Mouse (Mus musculus): Measurements from ENCODE around the gene Magix. TPM values are rescaled to one million over a fixed set of nuclear protein-coding genes. Genes with fewer than 3 reads are reported as not detected.

Gene Magix
- polyA plus RNA-seq, 1 experiment from 2014 or later: 0.13 TPM

DNA sequence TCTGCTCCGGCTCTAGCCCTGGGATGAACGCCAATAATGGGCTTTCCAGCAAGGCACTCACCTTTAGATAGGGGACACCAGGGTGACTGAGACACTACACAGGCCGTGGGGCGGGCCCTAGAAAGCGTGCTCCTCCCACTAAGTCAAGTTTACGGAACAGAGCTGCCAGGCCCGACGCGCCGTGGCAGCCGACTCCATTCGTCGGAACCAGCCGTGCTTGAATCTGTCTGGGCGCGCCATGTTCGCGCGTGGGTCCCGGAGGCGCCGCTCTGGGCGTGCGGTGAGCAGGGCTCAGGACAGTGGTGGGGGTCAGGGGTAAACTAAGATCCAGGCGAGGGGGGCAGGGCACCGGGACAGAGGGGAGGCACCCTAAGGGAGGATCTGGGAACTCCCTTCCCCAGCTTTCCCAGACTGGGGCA, 23.8 kb downstream of the Magix start, which contains the start of gene Prickle3:
Gene Prickle3, plus strand, starts transcription at position 40 of the 419 bp plus-strand sequence.
- Histone ChIP-seq H3K27ac (ENCODE audit: low read depth, low read length) (no peak within 1 kb of the TSS), H3K27me3 (replicated peaks; ENCODE audit: control insufficient read depth, insufficient read depth, low read length) (no peaks in the 10 kb centered on the region), H3K9me3 (replicated peaks; ENCODE audit: control insufficient read depth, low read length) (no peaks in the 10 kb centered on the region), H3K4me2 (ENCODE audit: low read length) (peak within 1 kb of the TSS; percentile 44), H3K9ac (ENCODE audit: low read length) (peak within 1 kb of the TSS; percentile 43; the same call in 1 of the 2 replicates), H3K4me1 (ENCODE audit: control insufficient read depth, insufficient read depth, low read length) (no peaks in the 10 kb centered on the region), H3K4me3 (ENCODE audit: low read depth, low read length) (peak within 1 kb of the TSS; percentile 21), H3K36me3 (ENCODE audit: control insufficient read depth, insufficient read depth, low read length) (no peaks in the 10 kb centered on the region)
- ATAC-seq (peak; percentile 62), DNase-seq (ENCODE audit: low spot score) (peak; percentile 19)
- WGBS: 23% methylated on average over 26 of the region's 26 CpGs

DNA sequence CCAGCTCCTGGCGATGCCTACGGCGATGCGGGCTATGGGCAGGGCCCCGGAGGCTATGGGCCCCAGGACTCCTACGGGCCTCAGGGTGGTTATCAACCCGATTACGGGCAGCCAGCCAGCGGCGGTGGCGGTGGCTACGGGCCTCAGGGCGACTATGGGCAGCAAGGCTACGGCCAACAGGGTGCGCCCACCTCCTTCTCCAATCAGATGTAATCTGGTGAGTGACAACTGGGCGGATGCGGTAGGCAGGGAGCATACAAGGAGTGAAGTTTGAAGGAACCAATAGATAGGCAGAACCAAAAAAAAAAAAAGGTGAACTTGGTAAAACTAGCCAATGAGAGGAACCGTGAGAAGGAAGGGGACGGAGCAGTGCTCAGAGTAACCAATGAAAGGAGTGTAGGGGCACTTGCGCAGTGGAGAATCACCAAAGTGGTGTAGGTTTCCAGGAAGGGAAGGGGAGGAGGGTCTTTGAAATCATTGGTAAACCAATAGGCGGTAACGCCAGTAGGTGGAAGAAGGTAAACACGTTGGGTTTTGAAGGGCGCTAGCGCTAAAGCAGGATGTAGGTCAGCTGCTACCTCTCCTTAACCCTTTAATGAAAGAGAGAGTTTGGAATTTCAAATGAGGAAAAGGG, 32.3 kb downstream of the Magix start:
- Histone ChIP-seq H3K4me2 (ENCODE audit: low read length) (peak overlapping the region; percentile 48), H3K27me3 (replicated peaks; ENCODE audit: control insufficient read depth, insufficient read depth, low read length) (no peaks in the 10 kb centered on the region), H3K9me3 (replicated peaks; ENCODE audit: control insufficient read depth, low read length) (no peaks in the 10 kb centered on the region), H3K36me3 (ENCODE audit: control insufficient read depth, insufficient read depth, low read length) (0 out of 2 replicates have a peak, but pooled peaks cover 8% of the 10 kb centered on the region), H3K9ac (ENCODE audit: low read length) (peak overlapping the region; percentile 54), H3K4me3 (ENCODE audit: low read depth, low read length) (peak overlapping the region; percentile 29), H3K27ac (ENCODE audit: low read depth, low read length) (peak overlapping the region; percentile 71; the same call in 1 of the 2 replicates), H3K4me1 (ENCODE audit: control insufficient read depth, insufficient read depth, low read length) (no peaks in the 10 kb centered on the region)
- DNase-seq (ENCODE audit: low spot score) (peak; percentile 96), ATAC-seq (peak; percentile 96)
- 37% methylated on average over 25 of the region's 25 CpGs for WGBS

DNA sequence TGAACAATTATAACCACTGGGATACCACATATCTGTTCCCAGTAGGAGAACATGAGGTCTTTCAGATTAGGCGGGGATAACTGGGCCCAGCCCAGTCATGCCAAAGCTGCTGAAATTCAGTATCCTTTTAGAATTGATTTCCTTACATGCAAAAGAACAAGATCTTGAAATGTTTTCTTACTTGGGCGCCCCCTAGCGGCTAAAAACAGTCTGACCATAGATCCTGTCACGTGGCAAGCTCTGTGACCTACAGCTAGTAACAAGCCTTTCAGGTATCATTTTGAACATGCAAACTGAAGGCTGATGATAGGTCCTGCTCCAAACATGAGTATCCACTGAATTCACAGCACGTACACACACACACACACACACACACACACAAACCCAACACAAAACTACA, 35.7 kb downstream of the Magix start:
- no peak for ATAC-seq
- Histone ChIP-seq H3K9me3 (replicated peaks; ENCODE audit: control insufficient read depth, low read length) (no peaks in the 10 kb centered on the region), H3K4me2 (ENCODE audit: low read length) (no peak overlapping the region), H3K4me1 (ENCODE audit: control insufficient read depth, insufficient read depth, low read length) (no peaks in the 10 kb centered on the region), H3K27me3 (replicated peaks; ENCODE audit: control insufficient read depth, insufficient read depth, low read length) (no peaks in the 10 kb centered on the region), H3K9ac (ENCODE audit: low read length) (no peak overlapping the region), H3K36me3 (ENCODE audit: control insufficient read depth, insufficient read depth, low read length) (0 out of 2 replicates have a peak, but pooled peaks cover 5% of the 10 kb centered on the region), H3K4me3 (ENCODE audit: low read depth, low read length) (no peak overlapping the region), H3K27ac (ENCODE audit: low read depth, low read length) (no peak overlapping the region)
- DNase-seq (ENCODE audit: low spot score): peak; percentile 80
- WGBS: 25% methylated on average over 5 of the region's 5 CpGs

DNA sequence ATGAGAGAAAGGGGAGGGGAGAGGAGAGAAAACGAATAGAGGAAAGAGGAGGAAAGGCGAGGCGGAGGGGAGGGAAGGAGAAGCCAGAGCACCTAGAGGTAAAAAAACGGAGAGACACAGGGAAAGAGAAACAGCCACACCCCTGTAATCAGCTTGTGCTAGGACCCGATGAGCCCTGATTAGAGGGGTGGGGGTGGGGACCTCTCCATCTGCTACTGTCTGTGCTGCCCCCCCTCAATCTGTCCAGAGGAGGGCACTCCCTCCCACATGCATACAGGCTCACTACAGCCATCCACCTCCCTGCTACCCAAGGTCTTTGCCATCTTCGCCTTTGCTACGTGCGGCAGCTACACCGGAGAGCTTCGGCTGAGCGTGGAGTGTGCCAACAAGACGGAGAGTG, 40.3 kb downstream of the Magix start:
- DNase-seq (ENCODE audit: low spot score): no peak
- peak overlapping the region; percentile 21 for H3K9ac ChIP-seq (ENCODE audit: low read length)

DNA sequence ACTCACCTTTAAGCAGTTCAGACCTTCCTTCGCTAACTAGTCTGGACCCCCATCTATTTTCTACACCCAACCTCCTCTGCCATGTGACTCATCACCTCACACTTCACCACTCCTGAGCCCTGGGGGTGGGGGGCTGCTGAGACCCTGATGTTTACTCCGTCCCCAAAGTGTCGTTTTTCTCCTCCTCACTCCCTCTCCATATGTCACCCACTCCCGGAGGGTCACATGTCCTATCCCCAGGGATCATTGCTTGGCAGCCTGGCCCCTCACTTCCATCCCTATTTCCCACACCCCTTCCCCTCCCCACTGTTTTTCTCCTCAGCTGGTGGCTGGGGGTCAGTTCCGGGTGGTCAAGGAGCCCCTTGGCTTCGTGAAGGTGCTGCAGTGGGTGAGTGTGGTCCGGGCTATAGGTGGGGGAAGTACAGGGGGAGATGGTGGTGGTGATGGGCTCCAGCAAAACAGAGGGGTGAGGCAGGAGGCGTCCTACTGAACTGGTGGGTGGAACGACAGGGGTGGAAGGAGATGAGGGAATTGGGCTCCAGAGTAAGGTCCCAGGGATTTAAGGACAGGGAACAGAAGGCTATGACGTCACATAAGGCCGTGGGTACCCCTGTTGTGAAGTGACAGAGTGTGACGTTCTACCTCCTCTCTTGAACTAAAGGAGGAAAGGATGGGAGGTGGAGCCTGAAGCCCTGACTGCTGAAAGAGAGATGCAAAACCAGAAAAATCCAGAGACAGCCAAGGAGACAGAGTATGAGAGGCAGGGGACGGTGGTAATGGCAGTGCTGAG, 41.3 kb downstream of the Magix start:
- H3K27ac ChIP-seq (ENCODE audit: low read depth, low read length): peak overlapping the region; percentile 80
- DNase-seq (ENCODE audit: low spot score) (peak; percentile 45), ATAC-seq (peak; percentile 8; the same call in 1 of the 2 replicates)
- peak overlapping the region; percentile 70 for H3K9ac ChIP-seq (ENCODE audit: low read length)
- peak overlapping the region; percentile 54 for H3K4me2 ChIP-seq (ENCODE audit: low read length)
- 27% methylated on average over 13 of the region's 13 CpGs for WGBS
- H3K4me3 ChIP-seq (ENCODE audit: low read depth, low read length): peak overlapping the region; percentile 49
- H3K27me3 ChIP-seq (replicated peaks; ENCODE audit: control insufficient read depth, insufficient read depth, low read length): no peaks in the 10 kb centered on the region
- 0 out of 2 replicates have a peak, but pooled peaks cover 5% of the 10 kb centered on the region for H3K36me3 ChIP-seq (ENCODE audit: control insufficient read depth, insufficient read depth, low read length)
- H3K9me3 ChIP-seq (replicated peaks; ENCODE audit: control insufficient read depth, low read length): no peaks in the 10 kb centered on the region
- no peaks in the 10 kb centered on the region for H3K4me1 ChIP-seq (ENCODE audit: control insufficient read depth, insufficient read depth, low read length)

More for the DNA sequence above, 40.3 kb downstream of the Magix start:
- Histone ChIP-seq H3K4me1 (ENCODE audit: control insufficient read depth, insufficient read depth, low read length) (no peaks in the 10 kb centered on the region), H3K4me3 (ENCODE audit: low read depth, low read length) (peak overlapping the region; percentile 9; the same call in 1 of the 2 replicates), H3K27ac (ENCODE audit: low read depth, low read length) (no peak overlapping the region), H3K36me3 (ENCODE audit: control insufficient read depth, insufficient read depth, low read length) (0 out of 2 replicates have a peak, but pooled peaks cover 5% of the 10 kb centered on the region), H3K4me2 (ENCODE audit: low read length) (peak overlapping the region; percentile 54), H3K27me3 (replicated peaks; ENCODE audit: control insufficient read depth, insufficient read depth, low read length) (no peaks in the 10 kb centered on the region), H3K9me3 (replicated peaks; ENCODE audit: control insufficient read depth, low read length) (no peaks in the 10 kb centered on the region)
- WGBS: 47% methylated on average over 12 of the region's 12 CpGs
- ATAC-seq: no peak

DNA sequence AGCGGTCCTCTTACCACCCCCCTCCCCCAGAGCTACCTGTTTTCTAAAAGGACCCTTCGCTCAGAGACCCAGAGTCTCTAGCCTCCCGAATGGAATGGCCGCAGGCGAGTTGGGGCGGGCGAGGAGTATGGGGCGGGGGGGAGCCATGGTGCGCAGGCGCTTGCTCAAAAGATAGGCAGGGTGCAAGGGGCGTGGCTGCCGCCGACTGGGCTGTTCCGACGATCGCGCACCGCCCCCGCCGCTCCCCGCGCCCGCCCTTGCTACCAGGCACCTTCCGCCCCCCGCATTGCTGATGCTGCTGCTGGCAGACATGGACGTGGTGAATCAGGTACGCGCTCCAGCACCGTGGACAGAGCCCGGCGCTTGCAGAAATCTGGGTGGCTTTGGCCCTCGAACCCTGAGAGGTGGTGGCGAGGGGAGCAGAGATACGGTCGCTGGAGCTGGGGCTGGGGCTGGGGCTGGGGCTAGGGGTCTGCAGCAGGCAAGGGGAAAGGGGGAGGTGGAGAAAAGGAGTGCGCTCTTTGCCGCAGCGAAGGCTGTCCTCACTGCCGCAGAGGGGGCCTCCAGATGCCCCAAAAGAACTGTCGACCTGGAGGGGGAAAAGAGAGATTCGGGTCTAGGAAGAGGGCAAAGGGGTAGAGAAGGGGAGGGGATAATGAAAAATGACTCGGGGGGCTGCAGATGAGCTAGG, 42.5 kb downstream of the Magix start, which contains the start of gene Syp:
Gene Syp, plus strand, starts transcription at position 71 of the 691 bp plus-strand sequence.
- H3K36me3 ChIP-seq (ENCODE audit: control insufficient read depth, insufficient read depth, low read length): no peaks in the 10 kb centered on the region

DNA sequence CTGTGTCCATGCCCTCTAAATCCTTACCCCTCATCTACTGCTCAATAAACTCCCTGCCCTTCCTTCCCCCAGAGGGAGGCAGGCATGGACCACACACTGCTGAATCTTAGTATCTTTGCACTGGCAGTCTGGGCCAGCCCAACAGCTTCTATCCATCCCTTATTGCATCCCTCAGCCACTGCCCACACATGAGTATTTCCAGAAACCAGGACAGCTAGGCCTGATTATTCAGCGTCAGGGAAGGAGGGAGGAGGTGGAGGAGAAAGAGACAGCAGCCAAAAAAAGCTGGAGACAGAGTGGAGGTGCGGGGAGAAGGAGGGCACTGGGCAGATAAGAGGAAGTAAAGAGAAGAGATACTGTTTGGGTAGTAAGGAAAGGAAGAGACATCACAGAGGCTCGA, 46.0 kb downstream of the Magix start:
- H3K27me3 ChIP-seq (replicated peaks; ENCODE audit: control insufficient read depth, insufficient read depth, low read length): no peaks in the 10 kb centered on the region
- DNase-seq (ENCODE audit: low spot score) (no peak), ATAC-seq (no peak)
- H3K9me3 ChIP-seq (replicated peaks; ENCODE audit: control insufficient read depth, low read length): no peaks in the 10 kb centered on the region
- no peak overlapping the region for H3K27ac ChIP-seq (ENCODE audit: low read depth, low read length)
- no peaks in the 10 kb centered on the region for H3K36me3 ChIP-seq (ENCODE audit: control insufficient read depth, insufficient read depth, low read length)
- H3K4me1 ChIP-seq (ENCODE audit: control insufficient read depth, insufficient read depth, low read length): no peaks in the 10 kb centered on the region
- no peak overlapping the region for H3K9ac ChIP-seq (ENCODE audit: low read length)
- no peak overlapping the region for H3K4me2 ChIP-seq (ENCODE audit: low read length)
- 76% methylated on average over 3 of the region's 3 CpGs for WGBS
- H3K4me3 ChIP-seq (ENCODE audit: low read depth, low read length): no peak overlapping the region

More for the DNA sequence above, 42.5 kb downstream of the Magix start, which contains the start of gene Syp:
- WGBS: 32% methylated on average over 42 of the region's 42 CpGs
- ATAC-seq (peak; percentile 88), DNase-seq (ENCODE audit: low spot score) (peak; percentile 81)
- Histone ChIP-seq H3K4me3 (ENCODE audit: low read depth, low read length) (peak within 1 kb of the TSS; percentile 49), H3K27me3 (replicated peaks; ENCODE audit: control insufficient read depth, insufficient read depth, low read length) (no peaks in the 10 kb centered on the region), H3K4me2 (ENCODE audit: low read length) (peak within 1 kb of the TSS; percentile 54), H3K27ac (ENCODE audit: low read depth, low read length) (peak within 1 kb of the TSS; percentile 80), H3K9ac (ENCODE audit: low read length) (peak within 1 kb of the TSS; percentile 70), H3K9me3 (replicated peaks; ENCODE audit: control insufficient read depth, low read length) (no peaks in the 10 kb centered on the region), H3K4me1 (ENCODE audit: control insufficient read depth, insufficient read depth, low read length) (no peaks in the 10 kb centered on the region)

DNA sequence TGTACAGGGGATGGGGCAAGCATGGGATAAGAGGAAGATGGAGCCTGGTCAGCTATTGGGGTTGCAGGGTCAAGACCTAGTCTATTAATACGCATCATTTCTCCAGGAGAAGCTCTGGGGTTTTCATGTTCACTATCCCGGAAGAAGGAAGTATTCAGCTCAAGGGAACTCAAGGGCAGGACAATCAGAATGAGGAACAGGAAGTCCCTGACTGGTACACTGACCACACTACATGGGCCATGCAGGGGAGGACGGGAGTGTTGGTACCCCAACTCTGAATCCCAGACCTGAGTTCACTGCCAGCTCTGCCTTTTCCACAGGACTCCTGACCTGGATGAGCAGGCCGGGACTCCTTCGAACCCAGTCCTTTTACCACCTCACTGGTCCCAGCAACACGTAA, 48.5 kb downstream of the Magix start:
- 87% methylated on average over 6 of the region's 6 CpGs for WGBS
- no peak for DNase-seq (ENCODE audit: low spot score)

More for the DNA sequence above, 48.5 kb downstream of the Magix start:
- Histone ChIP-seq H3K4me3 (ENCODE audit: low read depth, low read length) (no peak overlapping the region), H3K4me1 (ENCODE audit: control insufficient read depth, insufficient read depth, low read length) (no peaks in the 10 kb centered on the region), H3K9me3 (replicated peaks; ENCODE audit: control insufficient read depth, low read length) (no peaks in the 10 kb centered on the region), H3K9ac (ENCODE audit: low read length) (no peak overlapping the region), H3K4me2 (ENCODE audit: low read length) (no peak overlapping the region), H3K36me3 (ENCODE audit: control insufficient read depth, insufficient read depth, low read length) (no peaks in the 10 kb centered on the region), H3K27me3 (replicated peaks; ENCODE audit: control insufficient read depth, insufficient read depth, low read length) (no peaks in the 10 kb centered on the region), H3K27ac (ENCODE audit: low read depth, low read length) (no peak overlapping the region)
- no peak for ATAC-seq

Measured in forebrain, embryonic 14.5 days (tissue).